Mouse (Mus musculus) hindbrain, embryonic 13.5 days (tissue): ENCODE results near the gene Atxn2. TPM values are rescaled to one million over a fixed set of nuclear protein-coding genes. Genes with fewer than 3 reads are reported as not detected.

Experiments used
- ATAC-seq: fragments of 200-750 bp; cut with Nextera tagmentation; 2 replicates; pipeline ENCODE4 v1.8.0; 2017; ENCODE audit warnings: moderate TSS enrichment; ENCODE audit not compliant: low FRiP score
- H3K27ac ChIP-seq: fragments of 300-500 bp; sonication (generic); 2 replicates; pipeline ENCODE4 v1.5.1; 2015; ENCODE audit warnings: inconsistent platforms, mild to moderate bottlenecking, moderate library complexity
- H3K27me3 ChIP-seq: fragments of 300-500 bp; sonication (generic); 2 replicates; pipeline ENCODE4 v1.6.1; 2015; ENCODE audit warnings: mild to moderate bottlenecking, inconsistent platforms
- H3K36me3 ChIP-seq: fragments of 300-500 bp; sonication (generic); 2 replicates; pipeline ENCODE4 v1.6.1; 2015; ENCODE audit warnings: mild to moderate bottlenecking, inconsistent platforms
- H3K4me1 ChIP-seq: fragments of 300-500 bp; sonication (generic); replicated peaks from 2 replicates; pipeline ENCODE4 v1.6.1; 2015; ENCODE audit warnings: inconsistent platforms
- H3K4me2 ChIP-seq: fragments of 300-500 bp; sonication (generic); 2 replicates; pipeline ENCODE4 v1.6.1; 2015; ENCODE audit warnings: inconsistent platforms, mild to moderate bottlenecking, moderate library complexity
- H3K4me3 ChIP-seq: fragments of 300-500 bp; sonication (generic); 2 replicates; pipeline ENCODE4 v1.5.1; 2015; ENCODE audit warnings: mild to moderate bottlenecking, inconsistent platforms
- H3K9ac ChIP-seq: fragments of 300-500 bp; sonication (generic); 2 replicates; pipeline ENCODE4 v1.6.1; 2015; ENCODE audit warnings: mild to moderate bottlenecking, inconsistent platforms
- H3K9me3 ChIP-seq: fragments of 300-500 bp; sonication (generic); 2 replicates; pipeline ENCODE4 v1.6.1; 2016; ENCODE audit warnings: inconsistent platforms
- WGBS: fragments of 180-500 bp; shearing (Covaris S2); methylation state at CpG from one replicate; pipeline ENCODE4 v1.1.7; 2015; 5-methylcytosine and 5-hydroxymethylcytosine counted together
- polyA plus RNA-seq: library from polyadenylated mRNA; unstranded; fragments of >200 nt; fragmentation: Nextera tagmentation; extraction: Ambion mirVana; gene quantifications from 2 replicates; pipeline ENCODE4 v1.2.1, GENCODE M21; 2015

The Atxn2 gene
- polyA plus RNA-seq, 1 experiment from 2014 or later: 68.3 TPM

DNA sequence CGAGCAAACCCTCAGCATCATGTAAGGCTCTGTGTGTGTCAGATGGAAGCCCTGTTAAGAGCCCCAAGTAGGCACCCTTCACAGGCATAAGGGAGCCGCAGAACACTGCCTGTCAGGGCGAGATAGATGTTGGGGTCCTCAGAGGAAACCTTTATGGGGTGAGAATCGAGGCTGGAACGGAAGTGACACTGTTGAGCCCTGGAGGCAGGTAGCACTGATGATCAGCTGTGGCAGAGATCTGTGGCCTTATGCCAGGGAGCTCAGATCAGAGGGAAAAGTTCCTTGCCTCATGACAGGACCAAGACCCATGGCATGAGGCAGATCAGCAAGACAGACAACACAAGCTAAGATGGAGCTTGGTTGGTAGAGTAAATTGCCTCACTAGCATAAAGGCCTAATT, 110.0 kb downstream of the Atxn2 start:
- Histone ChIP-seq H3K9ac (no peak overlapping the region), H3K27ac (no peak overlapping the region), H3K36me3 (peaks cover 61% of the 10 kb centered on the region), H3K4me2 (no peak overlapping the region), H3K4me1 (0 out of 2 replicates have a peak, but pooled peaks cover 5% of the 10 kb centered on the region), H3K9me3 (no peaks in the 10 kb centered on the region), H3K27me3 (no peaks in the 10 kb centered on the region), H3K4me3 (no peak overlapping the region)
- WGBS: 86% methylated on average over 5 of the region's 5 CpGs
- ATAC-seq: no peak

DNA sequence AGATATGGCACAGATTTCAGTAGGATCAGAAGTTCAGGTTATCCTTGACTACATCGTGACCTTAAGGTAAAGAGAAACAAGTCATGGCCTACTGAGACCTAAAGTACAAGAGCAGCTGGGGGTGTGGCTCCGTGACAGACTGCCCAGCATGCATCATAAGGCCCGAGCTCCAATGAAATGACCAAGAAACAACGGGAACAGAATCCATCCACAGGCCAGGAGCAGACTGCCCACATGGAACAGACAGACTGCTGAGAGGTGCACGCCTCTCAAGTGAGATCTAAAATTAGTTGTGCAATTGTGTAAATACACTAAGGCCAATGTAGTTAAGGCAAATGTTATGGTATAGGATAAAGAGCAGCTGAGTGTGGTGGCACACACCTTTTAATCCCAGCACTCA, 110.4 kb downstream of the Atxn2 start:
- H3K4me1 ChIP-seq: 0 out of 2 replicates have a peak, but pooled peaks cover 5% of the 10 kb centered on the region
- H3K4me3 ChIP-seq: no peak overlapping the region
- H3K27me3 ChIP-seq: no peaks in the 10 kb centered on the region
- no peak overlapping the region for H3K27ac ChIP-seq
- peaks cover 57% of the 10 kb centered on the region for H3K36me3 ChIP-seq
- H3K9me3 ChIP-seq: no peaks in the 10 kb centered on the region
- ATAC-seq: no peak
- no peak overlapping the region for H3K4me2 ChIP-seq
- WGBS: 80% methylated on average over 5 of the region's 5 CpGs
- no peak overlapping the region for H3K9ac ChIP-seq

DNA sequence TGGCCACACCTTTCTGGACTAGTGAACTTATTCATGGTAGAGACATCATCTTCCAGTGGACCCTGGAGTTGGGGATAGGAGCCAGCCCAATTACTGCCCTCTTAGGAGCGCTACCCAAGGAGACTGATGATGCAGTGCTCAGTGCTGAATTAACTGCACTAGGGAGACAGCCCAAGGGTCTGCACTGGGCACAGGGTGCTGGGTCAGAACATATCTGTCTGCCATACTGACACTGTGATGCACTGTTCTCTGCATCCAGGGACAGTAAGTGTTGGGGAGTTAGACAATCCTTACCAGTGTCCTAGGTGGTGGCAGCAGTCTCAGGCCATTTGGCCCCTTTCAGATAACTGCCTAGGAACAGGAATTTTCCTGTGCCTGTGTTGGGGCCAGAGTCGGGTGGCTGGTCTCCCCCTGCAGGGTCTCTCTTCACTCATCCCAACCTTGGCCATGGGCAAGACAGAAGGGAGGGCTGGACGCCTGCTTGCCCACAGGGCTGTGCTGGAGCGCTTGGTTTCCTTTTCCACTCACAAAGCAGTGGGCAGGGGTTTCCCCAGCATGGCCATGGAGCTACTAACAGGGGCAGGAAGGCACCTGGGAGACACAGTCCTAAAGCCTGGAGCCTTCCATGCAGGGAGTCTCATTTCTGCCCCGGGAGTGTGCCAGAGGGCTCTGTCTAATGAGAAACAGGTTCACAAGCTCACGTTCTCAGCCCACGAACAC, 111.8 kb downstream of the Atxn2 start:
- no peak for ATAC-seq
- Histone ChIP-seq H3K4me3 (no peak overlapping the region), H3K9me3 (no peaks in the 10 kb centered on the region), H3K36me3 (peaks cover 43% of the 10 kb centered on the region), H3K27me3 (peaks cover 7% of the 10 kb centered on the region), H3K4me2 (no peak overlapping the region), H3K9ac (no peak overlapping the region), H3K27ac (peak overlapping the region; percentile 19; the same call in 1 of the 2 replicates), H3K4me1 (peaks cover 13% of the 10 kb centered on the region)
- WGBS: 80% methylated on average over 7 of the region's 7 CpGs

DNA sequence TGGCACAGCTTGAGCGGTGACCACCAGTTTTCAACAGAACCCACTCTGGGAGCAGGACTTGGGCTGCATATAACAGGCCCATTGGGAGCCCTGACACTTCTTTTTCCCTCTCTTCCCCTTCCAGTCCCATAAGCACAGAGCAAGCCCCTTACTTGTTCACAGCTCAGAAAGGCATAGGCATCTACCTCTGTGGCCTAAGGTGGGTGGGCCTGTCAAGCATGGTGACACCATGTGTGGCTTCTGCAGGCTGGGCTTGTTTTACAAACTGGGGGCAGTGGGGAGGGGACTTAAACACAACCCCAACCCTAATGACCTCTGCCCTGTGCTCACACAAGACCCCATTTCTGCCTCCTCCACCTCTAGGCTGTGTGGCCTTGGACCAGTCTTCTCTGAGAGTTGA, 112.5 kb downstream of the Atxn2 start:
- 100% methylated on average over 1 of the region's 1 CpGs for WGBS

DNA sequence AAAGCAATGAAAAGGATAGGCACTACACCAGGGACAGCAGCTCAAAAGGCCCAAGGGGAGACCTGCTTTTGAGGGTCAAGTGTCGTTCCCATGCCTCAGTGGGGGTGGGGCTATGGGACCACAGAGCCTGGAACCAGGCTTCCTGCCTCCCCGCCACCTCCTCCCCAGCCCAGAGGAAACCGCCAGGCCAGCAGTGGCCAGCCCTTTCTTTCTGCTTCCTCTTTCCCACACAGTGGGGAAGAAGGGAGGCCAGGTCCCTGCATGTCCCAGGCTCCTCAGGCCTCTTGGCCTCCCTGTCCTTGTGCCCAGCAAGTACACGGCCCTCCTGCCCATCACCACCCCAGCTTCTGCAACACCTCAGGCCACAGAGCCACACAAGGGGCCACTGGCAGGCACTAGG, 113.0 kb downstream of the Atxn2 start:
- Histone ChIP-seq H3K4me1 (peaks cover 24% of the 10 kb centered on the region), H3K9ac (0 out of 2 replicates have a peak overlapping the region, but pooled peaks have one; percentile 3), H3K9me3 (no peaks in the 10 kb centered on the region), H3K27me3 (peaks cover 15% of the 10 kb centered on the region), H3K36me3 (peaks cover 31% of the 10 kb centered on the region), H3K4me2 (no peak overlapping the region), H3K4me3 (no peak overlapping the region), H3K27ac (peak overlapping the region; percentile 45; the same call in 1 of the 2 replicates)
- ATAC-seq: no peak
- WGBS: 60% methylated on average over 4 of the region's 4 CpGs

More for the DNA sequence above, 112.5 kb downstream of the Atxn2 start:
- no peak for ATAC-seq
- Histone ChIP-seq H3K4me2 (no peak overlapping the region), H3K36me3 (peaks cover 36% of the 10 kb centered on the region), H3K4me1 (peaks cover 20% of the 10 kb centered on the region), H3K4me3 (no peak overlapping the region), H3K27ac (no peak overlapping the region), H3K27me3 (peaks cover 15% of the 10 kb centered on the region), H3K9ac (no peak overlapping the region), H3K9me3 (no peaks in the 10 kb centered on the region)

DNA sequence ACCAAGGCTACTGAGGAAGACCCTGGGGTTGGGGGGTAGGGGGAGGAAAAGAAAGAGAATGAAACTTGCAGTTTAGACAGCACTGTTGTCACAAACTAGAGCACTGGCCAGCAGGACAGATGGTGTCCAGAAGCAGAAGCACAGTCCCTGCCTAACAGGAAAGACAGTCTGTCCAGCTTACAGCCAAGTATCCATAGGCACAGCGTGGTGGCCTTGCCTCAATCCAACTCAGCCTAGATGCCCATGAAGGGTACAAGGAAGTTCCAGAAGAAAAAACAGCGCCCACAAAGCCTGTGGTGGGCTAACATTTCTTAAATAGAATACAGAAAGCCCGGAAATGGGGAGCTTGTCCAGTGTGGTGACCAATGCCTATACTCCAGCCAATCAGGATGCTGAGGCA, 114.5 kb downstream of the Atxn2 start:
- Histone ChIP-seq H3K36me3 (peaks cover 19% of the 10 kb centered on the region), H3K9me3 (no peaks in the 10 kb centered on the region), H3K4me3 (no peak overlapping the region), H3K4me1 (peaks cover 32% of the 10 kb centered on the region), H3K9ac (no peak overlapping the region), H3K27ac (no peak overlapping the region), H3K27me3 (peaks cover 27% of the 10 kb centered on the region), H3K4me2 (no peak overlapping the region)
- WGBS: 96% methylated on average over 3 of the region's 3 CpGs
- no peak for ATAC-seq

DNA sequence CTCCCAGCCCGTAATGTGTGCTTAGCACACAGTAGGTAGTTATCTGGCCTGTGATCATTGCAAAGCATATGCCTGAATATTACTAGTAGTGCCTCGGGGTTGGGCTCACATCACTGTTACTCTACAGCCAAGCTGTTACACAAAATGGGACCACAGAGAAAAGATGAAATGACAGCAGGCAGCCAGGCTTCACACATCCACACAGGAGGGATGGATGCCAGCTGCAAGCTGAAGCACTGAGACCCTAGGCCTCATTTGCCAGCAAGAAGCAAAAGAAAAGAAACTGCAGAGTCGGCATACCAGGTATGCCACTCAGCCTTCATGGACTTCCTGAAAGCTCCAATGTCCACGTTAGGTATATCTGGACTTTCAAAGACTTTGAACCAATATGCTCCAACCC, 116.7 kb downstream of the Atxn2 start:
- Histone ChIP-seq H3K27me3 (peaks cover 36% of the 10 kb centered on the region), H3K27ac (peak overlapping the region; percentile 42; the same call in 1 of the 2 replicates), H3K4me1 (peaks cover 37% of the 10 kb centered on the region), H3K4me2 (peak overlapping the region; percentile 94), H3K4me3 (peak overlapping the region; percentile 45; the same call in 1 of the 2 replicates), H3K9me3 (no peaks in the 10 kb centered on the region), H3K9ac (no peak overlapping the region), H3K36me3 (peaks cover 17% of the 10 kb centered on the region)
- 78% methylated on average over 4 of the region's 4 CpGs for WGBS
- no peak for ATAC-seq

DNA sequence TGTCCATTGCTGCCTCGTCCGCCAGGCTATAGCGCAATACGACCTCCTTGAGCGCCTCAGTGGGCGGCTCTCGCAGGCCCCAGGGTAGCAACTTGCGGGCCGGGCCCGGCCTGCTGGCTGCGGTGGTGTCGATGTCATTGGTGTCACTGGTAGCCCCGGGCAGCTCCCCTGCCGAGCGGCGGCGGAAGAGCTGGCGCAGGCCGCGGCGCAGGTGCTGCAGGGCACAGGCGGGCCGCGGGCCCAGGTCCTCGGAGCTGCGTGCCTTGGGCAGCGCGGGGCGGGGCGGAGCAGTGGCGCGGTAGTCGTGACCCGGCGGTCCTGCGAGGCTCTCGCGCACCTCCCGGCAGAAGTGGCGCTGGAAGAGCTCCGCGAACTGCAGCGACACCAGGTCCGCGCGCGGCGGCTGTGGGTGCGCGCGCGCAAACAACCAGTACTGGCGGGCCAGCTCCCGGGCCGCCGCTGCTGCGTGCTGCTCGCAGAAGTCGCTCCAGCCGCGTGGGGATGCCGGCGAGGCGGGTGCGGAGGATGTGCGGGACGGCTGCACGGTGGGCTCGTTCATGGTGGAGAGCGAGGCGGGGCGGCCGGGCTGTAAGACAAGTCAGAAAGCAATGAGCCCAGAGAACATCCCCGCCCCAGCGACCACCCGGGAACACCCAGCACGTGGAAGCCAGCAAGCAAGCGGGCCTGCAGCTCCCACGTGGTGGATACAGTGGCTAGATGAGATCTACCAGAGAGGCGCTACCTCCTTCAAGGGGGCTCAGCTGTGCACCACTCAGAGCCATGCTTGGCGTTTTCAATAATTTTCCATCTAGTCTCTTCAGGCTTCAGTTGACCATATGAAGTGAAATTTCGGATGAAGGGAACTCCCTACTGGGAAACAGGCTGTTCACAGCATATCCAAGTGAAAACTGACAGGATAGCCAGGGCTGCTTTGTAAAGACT, 117.6 kb downstream of the Atxn2 start:
- Histone ChIP-seq H3K27me3 (peaks cover 39% of the 10 kb centered on the region), H3K9ac (peak overlapping the region; percentile 75), H3K9me3 (no peaks in the 10 kb centered on the region), H3K27ac (peak overlapping the region; percentile 52), H3K4me2 (peak overlapping the region; percentile 94), H3K4me3 (peak overlapping the region; percentile 45), H3K4me1 (peaks cover 40% of the 10 kb centered on the region), H3K36me3 (peaks cover 11% of the 10 kb centered on the region; the same call in 1 of the 2 replicates)
- 5% methylated on average over 81 of the region's 82 CpGs for WGBS
- ATAC-seq: peak; percentile 51; the same call in 1 of the 2 replicates

DNA sequence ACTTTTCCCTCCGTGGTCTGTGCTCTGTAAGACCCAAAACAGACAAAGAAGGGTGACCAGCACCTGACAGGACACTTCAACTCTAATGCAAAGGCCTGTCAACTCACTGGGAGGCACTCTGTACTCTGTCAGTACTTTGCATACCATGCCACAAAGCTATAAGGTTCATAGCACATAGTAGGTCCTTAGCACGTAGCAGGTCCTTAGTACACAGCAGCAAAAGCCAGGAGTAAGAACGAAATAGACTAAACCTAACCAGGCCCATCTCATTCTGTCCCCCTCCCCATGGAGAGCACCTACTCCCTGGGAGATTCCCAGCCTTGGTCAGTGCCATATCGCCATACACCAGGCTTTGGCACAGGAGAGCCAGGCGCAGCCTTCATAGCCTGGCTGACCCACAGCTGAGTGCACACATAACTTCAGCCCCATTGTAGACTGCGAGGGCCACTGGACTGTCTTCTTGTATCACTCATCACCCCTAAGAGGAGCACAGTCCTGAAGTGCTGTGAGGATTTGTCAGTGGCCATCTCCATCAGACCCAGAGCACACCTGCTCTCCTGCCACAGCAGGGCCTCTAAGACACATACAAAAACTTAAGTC, 120.0 kb downstream of the Atxn2 start:
- H3K4me2 ChIP-seq: no peak overlapping the region
- H3K27me3 ChIP-seq: peaks cover 58% of the 10 kb centered on the region
- WGBS: 87% methylated on average over 6 of the region's 6 CpGs
- no peaks in the 10 kb centered on the region for H3K36me3 ChIP-seq
- H3K27ac ChIP-seq: no peak overlapping the region
- H3K4me3 ChIP-seq: no peak overlapping the region
- no peak for ATAC-seq
- peaks cover 64% of the 10 kb centered on the region for H3K4me1 ChIP-seq
- H3K9me3 ChIP-seq: no peaks in the 10 kb centered on the region
- no peak overlapping the region for H3K9ac ChIP-seq

DNA sequence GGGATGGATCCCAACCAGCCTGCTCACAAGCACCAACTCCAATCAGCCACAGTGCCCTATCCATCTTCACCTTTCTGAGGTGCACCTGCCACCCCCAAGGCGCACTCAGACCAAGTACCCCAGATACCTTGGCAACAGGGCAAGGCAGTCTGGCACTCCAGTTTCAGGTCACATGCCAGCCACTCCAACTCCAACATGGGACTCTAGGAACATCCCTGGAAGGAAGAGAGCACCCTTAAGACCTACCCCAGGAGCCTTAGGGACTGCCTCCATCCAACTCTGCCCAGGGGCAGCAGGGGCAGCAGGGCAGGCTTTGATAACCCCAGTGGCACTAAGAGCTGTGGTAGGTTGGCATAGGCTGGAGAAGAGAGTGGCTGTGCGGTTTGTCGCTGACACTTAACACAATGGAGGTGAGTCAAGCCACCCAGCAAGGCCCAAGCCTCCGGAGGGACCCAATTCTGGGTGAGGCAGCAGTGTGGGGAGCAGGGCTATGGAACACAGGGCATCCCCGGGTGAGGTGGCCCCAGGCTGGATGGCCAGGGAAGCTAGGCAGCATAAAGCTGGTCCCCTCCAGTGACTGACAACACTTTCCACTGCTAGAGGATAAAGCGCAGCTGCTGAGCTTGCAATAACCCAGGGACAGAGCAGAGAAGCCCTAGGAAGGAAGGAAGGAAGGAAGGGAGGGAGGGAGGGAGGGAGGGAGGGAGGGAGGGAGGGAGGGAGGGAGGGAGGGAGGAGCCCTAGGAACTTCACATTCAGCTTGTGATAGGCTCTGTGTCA, 121.4 kb downstream of the Atxn2 start:
- H3K27ac ChIP-seq: no peak overlapping the region
- peaks cover 71% of the 10 kb centered on the region for H3K4me1 ChIP-seq
- H3K4me2 ChIP-seq: no peak overlapping the region
- no peak for ATAC-seq
- H3K9ac ChIP-seq: no peak overlapping the region
- 85% methylated on average over 6 of the region's 6 CpGs for WGBS
- no peaks in the 10 kb centered on the region for H3K36me3 ChIP-seq
- no peak overlapping the region for H3K4me3 ChIP-seq
- no peaks in the 10 kb centered on the region for H3K9me3 ChIP-seq
- peaks cover 61% of the 10 kb centered on the region for H3K27me3 ChIP-seq

DNA sequence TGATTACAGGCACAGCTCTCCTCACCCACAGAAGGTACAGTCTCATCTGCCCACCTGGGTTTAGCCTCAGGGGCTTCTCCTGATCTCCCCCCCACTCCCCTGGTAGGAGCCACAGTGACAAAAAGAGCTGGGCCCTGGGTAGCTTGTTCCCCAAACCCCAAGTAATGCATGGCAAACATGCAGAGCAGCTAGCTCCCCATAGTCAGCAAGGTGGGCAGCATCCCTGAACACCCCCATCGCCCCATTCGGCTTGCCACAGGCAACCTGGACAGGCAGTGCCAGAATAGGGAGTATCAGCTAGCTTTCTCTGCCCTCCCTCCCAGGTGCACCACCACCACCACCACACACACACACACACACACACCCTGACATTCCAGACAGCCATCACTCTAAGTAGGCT, 122.0 kb downstream of the Atxn2 start:
- no peak overlapping the region for H3K4me3 ChIP-seq
- H3K9ac ChIP-seq: no peak overlapping the region
- no peak for ATAC-seq
- WGBS: 92% methylated on average over 2 of the region's 2 CpGs
- peaks cover 63% of the 10 kb centered on the region for H3K27me3 ChIP-seq
- H3K4me2 ChIP-seq: peak overlapping the region; percentile 92; the same call in 1 of the 2 replicates
- H3K4me1 ChIP-seq: peaks cover 71% of the 10 kb centered on the region
- H3K27ac ChIP-seq: no peak overlapping the region
- no peaks in the 10 kb centered on the region for H3K36me3 ChIP-seq
- H3K9me3 ChIP-seq: no peaks in the 10 kb centered on the region
